Mouse (Mus musculus) mouse embryonic stem cell (cell line): ENCODE results near the gene Vstm2l.

Experiments
- in situ Hi-C, 2 experiments: fragments of 300-500 bp; cut with MboI; formaldehyde crosslinking; loops; 1 replicate in 1 of 2; 3 replicates in 1 of 2; pipeline ENCODE4 v1.14.3; 2019 to 2020; ENCODE audit warnings: low sequenced_read_pairs in 2 of 2, low pct_unique_long_range_greater_than_20kb in 1 of 2, mixed read lengths in 1 of 2; ENCODE audit not compliant: unreplicated experiment in 1 of 2

Gene Vstm2l

GRCm38 (mm10) chr2:157982727-157983126 lies 68.3 kb downstream of the Vstm2l start:
- in situ Hi-C loops, result loop anchor here in 1 of 2 experiments (10.0 kb wide), 1 partner anchor 238 kb away; no protein-coding TSS in a partner anchor

GRCm38 (mm10) chr2:157983276-157983675 lies 68.8 kb downstream of the Vstm2l start:
- in situ Hi-C loops, result loop anchor here in 1 of 2 experiments (10.0 kb wide), 1 partner anchor 238 kb away; no protein-coding TSS in a partner anchor

GRCm38 (mm10) chr2:157985611-157986010 lies 71.2 kb downstream of the Vstm2l start:
- in situ Hi-C loops, result loop anchor here in 1 of 2 experiments (10.0 kb wide), 1 partner anchor 241 kb away; no protein-coding TSS in a partner anchor

- in situ Hi-C loops, result loop anchor here in 1 of 2 experiments (10.0 kb wide), 1 partner anchor 241 kb away; no protein-coding TSS in a partner anchor
Observed at GRCm38 (mm10) chr2:157986235-157986634, 71.8 kb downstream of the Vstm2l start.

DNA sequence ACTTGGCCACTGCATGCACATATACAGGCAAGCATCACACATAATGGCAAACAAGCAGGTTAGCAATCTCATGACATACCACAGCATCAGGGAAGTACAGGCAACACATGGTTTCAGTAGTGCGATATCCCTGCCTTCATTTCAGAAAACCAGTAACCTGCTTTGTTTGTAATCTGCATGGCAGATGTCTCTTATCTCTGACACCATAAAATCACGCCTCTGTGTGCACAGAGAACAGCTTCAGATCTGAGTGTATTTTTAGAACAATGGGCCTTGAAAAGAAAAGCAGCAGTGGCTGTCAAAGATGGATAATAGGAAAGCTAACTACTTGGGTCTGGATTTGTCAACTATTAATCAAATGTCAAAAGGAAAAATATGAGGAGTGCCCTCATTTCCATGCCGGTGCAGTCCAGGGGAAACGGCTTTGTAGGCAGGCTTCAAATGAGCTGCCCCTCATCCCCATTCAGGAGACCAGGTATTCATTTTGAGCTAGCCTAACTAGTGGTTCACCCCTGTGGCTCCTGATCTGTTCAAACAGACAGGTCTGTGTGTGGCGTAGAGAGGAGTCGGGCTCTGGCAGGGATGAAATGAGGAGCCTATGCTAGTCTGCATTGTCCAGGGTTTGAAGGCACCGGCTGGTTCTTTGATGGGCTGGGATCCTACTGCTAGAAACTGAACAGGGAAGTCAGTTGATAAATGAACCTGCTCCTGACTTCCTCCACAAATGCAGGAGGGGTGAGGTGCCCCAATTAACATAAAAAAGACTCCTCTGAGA lies 74.2 kb downstream of the Vstm2l start:
- in situ Hi-C loops, result loop anchor here in 1 of 2 experiments (10.0 kb wide), 1 partner anchor 244 kb away; no protein-coding TSS in a partner anchor

DNA sequence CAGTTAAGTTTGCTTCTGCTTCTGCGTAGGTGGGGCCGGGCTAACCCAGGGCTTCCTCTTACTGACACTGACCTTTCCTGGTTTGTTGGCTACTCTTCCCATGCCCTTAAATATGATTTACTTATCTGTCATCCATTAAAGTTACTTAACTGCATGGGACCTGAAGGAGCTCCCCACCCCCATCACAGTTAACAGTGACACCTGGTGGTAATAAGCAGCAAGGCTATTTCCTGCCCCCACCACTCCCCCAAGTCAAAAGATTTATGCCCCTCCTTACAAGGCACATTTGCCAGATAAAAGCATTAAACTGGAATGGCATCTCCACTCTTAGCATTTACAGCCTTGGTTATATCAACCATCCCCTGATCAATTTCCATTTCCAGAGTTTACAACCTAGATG lies 75.5 kb downstream of the Vstm2l start:
- in situ Hi-C loops, result loop anchor here in 1 of 2 experiments (10.0 kb wide), 1 partner anchor 245 kb away; no protein-coding TSS in a partner anchor

DNA sequence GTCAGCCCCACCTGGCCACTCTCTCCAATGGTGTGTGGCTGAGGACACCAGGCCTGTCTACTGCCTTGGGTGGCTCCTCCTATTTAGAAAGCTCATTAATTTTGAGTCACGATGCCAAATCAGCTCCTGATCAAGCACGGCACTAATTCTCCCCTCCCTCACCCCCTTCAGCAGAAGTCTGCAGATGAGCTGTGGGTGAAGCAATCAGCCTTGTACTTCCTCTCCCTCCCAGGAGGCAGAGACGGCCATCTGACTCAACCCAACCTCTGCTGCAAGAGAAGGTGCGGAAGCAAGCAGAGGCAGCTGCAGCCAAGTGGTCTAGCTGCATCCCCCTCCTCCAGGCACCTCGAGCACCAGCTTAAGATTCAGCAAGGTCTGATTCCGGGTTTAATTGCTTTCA lies 76.6 kb downstream of the Vstm2l start:
- in situ Hi-C loops, result no loop called here

- in situ Hi-C loops, result no loop called here
Observed at GRCm38 (mm10) chr2:157992501-157992900, 78.0 kb downstream of the Vstm2l start.
